Mouse (Mus musculus): ENCODE data around the gene Eif2b5. TPM values are rescaled to one million over a fixed set of nuclear protein-coding genes. Genes with fewer than 3 reads are reported as not detected.

The Eif2b5 gene
- 10 to 100 TPM; 45.2 to 48.4 TPM for total RNA-seq (2023)

DNA sequence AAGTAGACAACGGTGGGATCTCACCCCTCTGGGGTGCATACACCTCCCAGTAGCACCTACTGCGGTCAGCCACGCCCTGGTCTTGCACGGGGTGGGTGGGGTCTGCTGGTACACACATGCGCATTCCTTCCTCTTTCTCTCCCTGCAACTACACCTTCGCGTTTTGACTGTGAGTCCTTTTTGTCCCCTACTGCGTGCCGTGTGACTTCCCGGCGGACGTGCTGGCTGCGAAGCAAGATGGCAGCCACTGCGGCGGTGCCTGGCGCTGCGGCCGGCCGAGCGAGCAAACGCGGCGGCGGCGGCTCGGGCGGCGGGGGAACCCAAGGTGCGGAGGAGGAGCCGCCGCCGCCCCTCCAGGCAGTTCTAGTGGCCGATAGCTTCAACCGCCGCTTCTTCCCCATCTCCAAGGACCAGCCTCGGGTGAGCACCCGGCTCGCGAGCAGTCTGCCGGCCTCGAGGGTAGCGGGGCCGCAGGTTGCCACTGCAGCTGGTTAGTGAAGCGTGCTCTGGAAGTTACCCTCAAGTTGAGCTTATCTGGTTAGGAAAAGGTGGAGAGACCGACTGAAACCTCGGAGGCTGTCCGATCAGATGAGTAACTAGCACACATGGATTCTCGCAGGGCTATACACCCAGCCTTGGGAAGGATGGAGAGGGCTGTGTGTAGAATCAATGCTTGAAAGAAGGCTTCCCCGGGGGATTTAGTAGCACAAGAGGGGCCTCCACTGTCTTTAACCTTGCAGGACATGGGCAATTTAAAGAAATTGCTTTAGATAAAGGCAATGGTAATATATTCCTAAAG is at the start of gene Eif2b5:
Eif2b5 (plus strand) TSS at position 141 of the 799 bp plus-strand sequence.

DNA sequence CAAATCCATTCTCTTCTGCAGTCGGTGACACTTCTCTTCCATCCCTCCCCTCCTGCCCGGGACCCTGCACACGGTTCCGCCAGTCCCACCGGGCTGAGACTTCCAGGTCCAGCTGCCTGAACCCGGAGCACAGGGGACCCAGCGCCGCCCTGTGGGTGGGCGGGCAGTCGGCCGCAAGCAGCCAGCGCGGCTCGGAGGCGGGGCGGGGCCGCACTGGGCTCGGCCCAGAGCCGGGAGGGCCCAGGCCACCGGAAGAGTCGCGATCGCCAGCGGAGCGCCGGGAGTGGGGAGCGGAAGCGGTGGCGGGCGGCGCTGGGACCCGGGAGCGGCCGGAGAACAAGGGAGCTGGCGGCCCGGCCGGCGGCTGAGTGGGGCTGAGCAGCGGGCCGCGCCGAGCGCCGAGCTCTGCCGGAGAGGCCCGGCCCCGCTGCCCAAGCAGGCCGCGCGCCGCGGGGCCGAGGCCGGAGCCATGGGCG is 18.1 kb downstream of the Eif2b5 start, which contains the start of gene Dvl3:
Dvl3 (plus strand) TSS at position 257 of the 476 bp plus-strand sequence.

GRCm38 (mm10) chr16:20535296-20536080 is 36.9 kb downstream of the Eif2b5 start, which contains the start of gene Ap2m1:
Ap2m1 (plus strand) TSS chr16:20535478.

DNA sequence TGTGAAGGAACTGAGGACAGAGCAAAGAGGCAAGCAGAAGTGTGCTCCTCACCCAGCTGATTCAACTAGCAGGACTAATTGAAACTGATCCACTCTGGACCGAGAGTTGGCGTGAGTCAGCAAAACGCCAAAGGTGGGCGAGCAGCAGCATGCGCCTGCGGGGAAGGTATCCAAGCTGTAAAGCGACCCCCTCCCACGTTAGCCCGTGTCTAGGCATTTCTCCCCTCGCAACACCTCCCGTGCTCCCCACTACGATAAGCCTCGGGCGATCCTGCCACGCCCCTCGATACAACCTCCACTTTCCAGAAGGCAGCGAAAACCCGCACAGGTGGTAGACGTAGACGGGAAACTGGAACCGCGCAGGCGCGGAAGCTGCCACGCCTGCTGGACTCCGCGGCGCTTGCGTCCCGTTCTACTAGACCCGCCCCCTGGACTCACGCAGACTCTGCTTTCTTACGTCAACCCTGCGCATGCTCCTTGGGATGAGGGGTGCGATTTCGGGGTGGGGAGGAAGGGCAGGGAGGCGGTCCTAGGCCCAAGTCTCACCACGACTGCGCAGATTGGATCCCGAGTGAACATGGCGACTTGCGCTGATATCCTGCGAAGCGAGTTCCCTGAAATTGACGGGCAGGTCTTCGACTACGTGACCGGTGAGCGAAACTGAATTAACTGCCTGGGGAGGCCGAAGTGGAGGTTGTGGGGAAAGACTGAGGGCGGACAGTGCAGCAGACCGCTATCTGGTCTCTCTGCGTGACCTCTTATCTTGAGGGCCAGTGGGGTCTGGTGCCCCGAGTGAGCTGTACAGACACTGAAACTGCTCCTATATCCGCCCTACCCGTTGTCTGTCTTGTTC is 49.7 kb downstream of the Eif2b5 start, which contains the start of gene Abcf3:
Abcf3 (plus strand) TSS at position 482 of the 853 bp plus-strand sequence.

Other genes with a start within 250 kb of the Eif2b5 start
- gene Parl, start 196.4 kb upstream of the Eif2b5 start, total RNA-seq (2023): 10 to 100 TPM; 65.9 to 79.3 TPM
- gene Cyp2ab1, start 173.4 kb upstream of the Eif2b5 start, total RNA-seq (2023): not detected
- gene Abcc5, start 72.4 kb upstream of the Eif2b5 start, total RNA-seq (2023): 10 to 100 TPM; 26.9 to 35.2 TPM
- 10 to 100 TPM; 44.6 to 48.6 TPM for gene Dvl3, start 18.2 kb downstream of the Eif2b5 start, total RNA-seq (2023)
- 100 to 1,000 TPM; 196 to 208 TPM for gene Ap2m1, start 36.7 kb downstream of the Eif2b5 start, total RNA-seq (2023)
- gene Abcf3, start 49.8 kb downstream of the Eif2b5 start, total RNA-seq (2023): 100 to 1,000 TPM; 121 to 127 TPM
- under 1 TPM in 1 of 2 experiments, not detected in 1; 0.27 TPM for gene Vwa5b2, start 90.7 kb downstream of the Eif2b5 start, total RNA-seq (2023)
- 1 to 10 TPM; 3.9 to 4.0 TPM for gene Eef1akmt4, start 112.8 kb downstream of the Eif2b5 start, total RNA-seq (2023)
- not detected for gene Gm49333, start 112.8 kb downstream of the Eif2b5 start, total RNA-seq (2023)
- gene Alg3, start 112.9 kb downstream of the Eif2b5 start, total RNA-seq (2023): 10 to 100 TPM; 10.9 to 13.9 TPM
- gene Camk2n2, start 122.5 kb downstream of the Eif2b5 start, total RNA-seq (2023): not detected
- gene Ece2, start 131.0 kb downstream of the Eif2b5 start, total RNA-seq (2023): not detected
- 100 to 1,000 TPM; 113 to 130 TPM for gene Psmd2, start 152.8 kb downstream of the Eif2b5 start, total RNA-seq (2023)
- gene Eif4g1, start 169.5 kb downstream of the Eif2b5 start, total RNA-seq (2023): 100 to 1,000 TPM; 321 to 333 TPM
- gene Fam131a, start 194.4 kb downstream of the Eif2b5 start, total RNA-seq (2023): 1 to 10 TPM; 1.2 to 4.0 TPM
- 10 to 100 TPM; 12.8 to 16.9 TPM for gene Polr2h, start 218.8 kb downstream of the Eif2b5 start, total RNA-seq (2023)
- gene Clcn2, start 218.9 kb downstream of the Eif2b5 start, total RNA-seq (2023): 1 to 10 TPM; 3.5 to 3.9 TPM
- gene Chrd, start 234.3 kb downstream of the Eif2b5 start, total RNA-seq (2023): not detected
- not detected for gene Thpo, start 235.7 kb downstream of the Eif2b5 start, total RNA-seq (2023)